Mouse (Mus musculus) R1 (cell line): ENCODE measurements around the gene Nudt17.
A peak's percentile ranks its signal among the peaks of the same experiment; 100 is the strongest.
"Not testable (repeated sequence)": the region's sequence is repeated elsewhere in the genome, so short reads cannot be mapped to it uniquely, and the experiment has no call there.

Experiments
- DNase-seq: peaks from one replicate; pipeline ENCODE4 v3.0.0-alpha.2; 2018; ENCODE audit warnings: low read depth, low spot score

The Nudt17 gene

DNA sequence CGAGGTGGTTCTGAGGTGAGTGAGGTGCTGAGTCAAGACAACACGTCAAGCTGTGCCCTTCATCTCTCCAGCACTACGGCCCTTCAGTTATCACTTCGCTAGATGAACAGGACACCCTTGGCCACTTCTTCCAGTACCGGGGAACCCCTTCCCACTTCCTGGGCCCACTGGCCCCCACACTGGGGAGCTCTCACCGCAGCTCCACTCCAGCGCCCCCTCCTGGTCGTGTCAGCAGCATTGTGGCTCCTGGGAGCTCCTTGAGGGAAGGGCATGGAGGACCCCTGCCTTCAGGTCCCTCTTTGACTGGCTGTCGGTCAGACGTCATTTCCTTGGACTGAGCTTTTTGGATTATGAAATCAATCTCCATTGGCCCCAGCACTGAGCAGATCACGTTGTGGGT lies 3.6 kb downstream of the Nudt17 start:
- DNase-seq, result peak; percentile 62

DNA sequence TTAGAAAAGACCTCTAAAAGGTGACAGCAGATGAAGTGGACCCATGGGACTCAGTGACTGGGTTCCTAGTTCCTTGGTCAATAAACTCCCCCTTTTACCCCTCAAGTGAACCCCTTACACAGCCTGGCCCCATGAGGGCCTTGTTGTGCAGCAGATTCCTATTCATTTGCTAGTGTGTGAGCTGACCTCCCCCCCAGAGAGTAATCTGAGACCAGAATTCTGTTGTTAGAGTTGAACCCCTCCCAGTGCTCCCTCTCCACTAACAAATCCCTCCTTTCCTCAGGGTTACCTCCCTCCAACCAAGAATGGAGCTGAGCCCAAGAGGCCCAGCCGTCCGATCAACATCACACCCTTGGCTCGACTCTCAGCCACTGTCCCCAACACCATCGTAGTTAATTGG lies 7.4 kb downstream of the Nudt17 start:
- DNase-seq, result peak; percentile 52

DNA sequence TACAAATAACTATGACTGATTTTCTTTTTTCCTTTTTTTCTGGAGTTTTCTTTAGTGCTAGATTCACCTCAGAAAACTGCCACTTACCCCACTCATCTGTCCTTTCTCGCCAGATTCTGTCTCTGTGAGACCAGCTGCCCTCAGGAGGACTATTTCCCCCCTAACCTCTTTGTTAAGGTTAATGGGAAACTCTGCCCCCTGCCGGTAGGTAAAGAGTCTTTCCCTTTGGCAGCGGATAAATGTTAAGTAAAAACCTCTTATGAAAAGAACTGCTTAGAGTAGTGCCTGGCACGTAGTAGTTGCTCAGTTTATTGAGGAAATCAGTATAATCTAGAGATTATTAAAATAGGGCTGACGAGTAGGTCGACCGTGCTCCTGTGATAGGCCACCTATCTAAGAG lies 8.0 kb downstream of the Nudt17 start:
- DNase-seq, result peak; percentile 79

DNA sequence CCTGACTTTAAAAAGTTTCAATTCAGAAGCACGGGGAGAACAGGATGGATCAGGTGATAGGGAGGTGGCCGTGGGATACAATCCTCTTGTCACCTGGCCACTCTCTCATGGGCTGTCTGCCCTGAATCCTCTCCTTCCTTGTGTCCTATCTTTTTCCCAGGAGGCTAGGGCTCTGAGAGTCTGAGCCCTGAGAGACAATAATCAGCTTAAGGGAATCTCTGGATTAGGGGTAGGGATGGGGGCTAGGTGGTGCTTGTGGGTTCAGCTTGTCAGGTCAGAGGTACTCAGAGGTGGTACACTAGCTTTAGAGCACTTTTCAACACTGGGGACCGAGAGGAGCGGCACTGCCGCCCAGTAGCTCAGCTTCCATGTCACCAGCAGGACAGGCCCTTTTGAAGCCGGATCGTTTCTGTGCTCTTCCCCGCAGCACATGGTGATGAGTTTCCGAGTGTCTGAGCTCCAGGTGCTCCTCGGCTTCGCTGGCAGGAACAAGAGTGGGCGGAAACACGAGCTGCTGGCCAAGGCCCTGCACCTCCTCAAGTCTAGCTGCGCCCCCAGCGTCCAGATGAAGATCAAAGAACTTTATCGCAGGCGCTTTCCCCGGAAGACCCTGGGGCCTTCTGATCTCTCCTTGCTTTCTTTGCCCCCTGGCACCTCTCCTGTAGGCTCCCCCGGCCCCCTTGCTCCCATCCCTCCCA lies 9.2 kb downstream of the Nudt17 start:
- no peak for DNase-seq

DNA sequence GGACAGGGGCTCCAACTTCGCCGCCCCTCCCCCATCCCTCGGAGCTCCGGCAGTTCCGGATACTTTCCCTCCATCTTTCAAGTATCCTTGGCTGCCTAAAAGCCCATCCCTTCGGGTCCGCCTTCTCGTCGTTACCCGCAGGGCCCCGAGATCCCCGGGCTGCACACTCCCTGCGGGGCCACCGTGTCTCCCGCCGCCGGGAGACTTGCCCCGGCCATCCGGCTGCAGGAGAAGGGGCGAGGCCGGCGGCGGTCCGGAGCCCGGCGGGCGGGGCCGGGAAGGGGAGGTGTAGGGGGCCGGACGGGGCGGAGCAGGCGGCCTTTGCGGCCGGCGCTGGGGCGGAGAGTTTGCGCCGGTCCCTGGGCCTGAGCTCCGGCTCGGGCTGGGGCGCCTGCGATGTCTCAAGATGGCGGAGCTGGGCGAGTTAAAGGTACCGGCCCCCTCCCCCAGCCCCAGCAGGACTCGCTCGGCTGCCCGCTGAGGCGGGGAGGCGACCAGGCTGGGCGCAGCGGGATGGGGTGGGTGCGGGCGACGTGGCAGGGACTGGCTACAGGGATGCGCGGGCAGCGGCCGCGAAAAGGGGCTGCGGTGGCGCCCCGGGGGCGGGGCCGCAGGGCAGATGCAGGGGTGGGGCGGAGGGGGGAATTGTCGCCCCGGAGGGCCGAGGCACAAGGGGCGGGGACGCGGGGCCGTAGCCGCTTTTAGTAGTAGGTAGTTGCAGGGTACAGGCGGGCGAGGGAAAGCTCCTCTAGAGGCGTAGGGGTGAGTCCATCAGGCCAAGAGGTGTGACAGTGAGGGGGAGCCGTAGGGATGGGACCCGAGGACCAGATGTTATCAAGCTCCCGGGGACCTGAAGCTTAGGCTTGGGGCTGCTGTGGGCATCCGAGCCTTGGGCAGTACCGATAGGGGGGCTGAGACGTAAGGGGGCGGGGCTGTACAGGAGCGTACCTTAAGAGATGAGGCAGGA lies 11.3 kb downstream of the Nudt17 start:
- peak; percentile 93 for DNase-seq

DNA sequence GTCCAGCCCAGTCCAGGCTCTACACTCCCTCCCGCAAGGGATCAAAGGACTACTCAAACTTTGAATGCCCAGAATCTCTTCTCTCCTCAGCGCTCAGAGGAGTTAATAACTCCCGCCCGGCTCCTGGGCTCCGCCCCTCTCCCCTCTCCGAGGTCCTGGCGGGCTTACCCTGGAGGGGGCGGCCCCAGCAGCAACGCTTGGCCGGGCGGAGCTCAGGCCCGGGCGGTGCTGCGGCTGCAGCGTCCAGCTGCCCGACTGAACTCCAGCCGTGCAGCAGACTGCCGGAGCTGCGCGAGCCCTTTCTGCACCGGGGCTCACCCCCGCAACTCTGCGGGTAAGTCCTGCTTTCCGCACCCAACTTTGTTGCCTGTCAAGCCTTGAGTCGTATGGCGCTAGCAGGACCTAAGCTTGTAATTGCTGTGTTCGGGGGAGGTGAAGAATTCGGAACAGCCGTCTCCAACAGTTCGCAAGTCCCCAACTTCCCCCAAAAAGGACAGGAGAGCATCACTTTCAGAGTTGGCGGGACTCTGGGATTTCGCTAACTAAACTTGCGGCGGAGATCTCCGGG lies 12.1 kb downstream of the Nudt17 start, which contains the start of gene Pias3:
Pias3 (plus strand) TSS at position 187 of the 568 bp plus-strand sequence.
- peak; percentile 92 for DNase-seq

DNA sequence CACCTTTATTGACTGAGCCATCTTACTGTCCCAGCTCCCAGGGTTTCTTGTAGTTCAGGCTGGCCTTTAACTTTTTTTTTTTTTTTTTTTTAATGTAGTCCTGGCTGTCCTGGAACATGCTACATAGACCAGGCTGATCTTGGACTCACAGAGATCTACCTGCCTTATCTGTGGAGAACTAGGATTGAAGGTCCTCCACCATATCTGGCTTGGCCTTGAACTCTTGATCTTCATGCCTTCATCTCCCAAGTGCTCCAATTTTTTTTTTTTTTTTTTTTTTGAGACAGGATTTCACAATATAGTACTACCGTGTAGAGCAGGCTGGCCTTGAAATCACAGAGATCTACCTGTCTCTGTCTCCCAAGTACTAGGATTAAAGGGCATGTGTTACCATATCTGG lies 14.8 kb downstream of the Nudt17 start:
- DNase-seq, result no peak

DNA sequence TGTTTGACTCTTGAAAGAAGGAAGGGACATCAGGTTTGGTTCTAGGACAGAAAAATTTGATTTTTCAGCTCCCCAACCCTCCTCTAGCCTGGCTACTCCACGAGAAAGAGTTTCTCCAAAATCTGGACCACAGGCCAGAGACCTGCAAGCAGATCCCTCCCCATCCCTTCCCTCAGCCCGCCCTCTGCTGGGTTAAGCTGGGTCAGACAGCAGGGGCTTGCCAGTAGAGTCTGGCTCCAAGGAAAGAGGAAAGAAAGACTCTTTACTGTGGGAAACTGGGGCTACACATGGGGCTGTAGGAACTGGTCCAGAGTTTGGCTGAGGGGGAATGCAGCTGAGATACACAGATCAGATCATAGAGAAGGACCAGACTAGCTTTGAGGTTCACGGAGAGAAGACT lies 15.9 kb downstream of the Nudt17 start:
- peak; percentile 77 for DNase-seq

DNA sequence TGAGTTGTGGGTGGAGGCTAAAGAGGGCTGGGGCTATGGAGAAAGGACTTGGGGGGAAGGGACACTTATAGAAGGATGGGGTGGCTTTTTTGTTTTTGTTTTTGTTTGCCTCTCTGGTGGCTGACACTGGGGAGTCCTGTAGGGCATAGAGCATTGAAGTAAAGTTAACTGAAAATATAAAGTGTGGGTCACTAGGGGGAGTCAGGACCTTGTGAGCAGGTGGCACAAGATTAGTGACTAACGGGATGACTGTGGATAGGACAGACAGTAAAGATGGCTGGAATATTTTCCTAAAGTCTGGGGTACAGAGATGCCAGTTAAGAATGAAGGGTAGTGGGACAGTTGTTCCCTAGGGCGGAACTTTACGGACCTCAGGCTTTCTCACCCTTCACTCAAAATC lies 18.1 kb downstream of the Nudt17 start:
- DNase-seq, result no peak

DNA sequence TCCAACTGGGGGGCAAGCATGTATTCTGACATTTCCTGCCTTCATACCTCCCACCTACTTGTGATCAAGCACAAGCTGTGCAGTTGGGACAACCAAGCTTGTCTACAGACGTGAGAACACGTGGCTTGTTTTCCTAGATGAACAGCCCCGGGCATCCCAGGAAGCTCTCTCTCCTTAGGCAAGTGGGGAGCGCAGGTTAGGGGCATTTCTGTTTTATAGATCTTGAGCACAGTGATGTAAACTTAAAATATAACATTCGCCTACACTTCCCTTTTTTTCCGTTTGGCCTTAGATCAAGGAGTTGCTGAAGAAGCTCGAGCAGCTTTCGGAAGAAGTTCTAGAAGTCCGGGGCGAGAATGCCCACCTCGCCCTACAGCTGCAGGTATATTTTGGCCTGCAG lies 19.5 kb downstream of the Nudt17 start:
- no peak for DNase-seq

DNA sequence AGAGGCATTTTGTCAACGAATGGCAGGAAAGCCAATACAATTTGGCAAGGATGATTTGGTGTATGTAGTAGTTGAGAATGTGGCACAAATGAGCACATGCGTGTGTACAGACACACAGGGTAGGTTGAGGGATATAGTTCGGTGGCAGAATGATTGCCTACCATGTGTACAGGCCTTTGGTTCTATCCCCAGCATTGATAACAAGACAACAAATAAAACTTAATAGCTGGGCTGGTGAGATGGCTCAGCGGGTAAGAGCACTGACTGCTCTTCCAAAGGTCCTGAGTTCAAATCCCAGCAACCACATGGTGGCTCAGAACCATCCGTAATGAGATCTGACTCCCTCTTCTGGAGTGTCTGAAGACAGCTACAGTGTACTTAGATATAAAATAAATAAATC lies 22.3 kb downstream of the Nudt17 start:
- DNase-seq, result not testable (repeated sequence)

DNA sequence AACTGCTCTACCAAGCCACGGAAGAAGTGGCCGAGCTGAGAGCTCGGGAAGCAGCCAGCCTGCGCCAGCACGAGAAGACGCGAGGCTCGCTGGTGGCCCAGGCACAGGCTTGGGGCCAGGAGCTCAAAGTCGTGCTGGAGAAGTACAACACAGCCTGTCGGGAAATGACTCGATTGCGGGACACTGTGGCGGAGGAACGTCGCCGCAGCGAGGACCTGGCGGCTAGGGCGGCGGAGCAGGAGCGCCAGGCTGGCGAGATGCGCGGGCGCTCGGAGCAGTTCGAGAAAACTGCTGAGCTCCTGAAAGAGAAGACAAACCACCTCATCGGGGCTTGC lies 23.6 kb downstream of the Nudt17 start:
- DNase-seq, result no peak

DNA sequence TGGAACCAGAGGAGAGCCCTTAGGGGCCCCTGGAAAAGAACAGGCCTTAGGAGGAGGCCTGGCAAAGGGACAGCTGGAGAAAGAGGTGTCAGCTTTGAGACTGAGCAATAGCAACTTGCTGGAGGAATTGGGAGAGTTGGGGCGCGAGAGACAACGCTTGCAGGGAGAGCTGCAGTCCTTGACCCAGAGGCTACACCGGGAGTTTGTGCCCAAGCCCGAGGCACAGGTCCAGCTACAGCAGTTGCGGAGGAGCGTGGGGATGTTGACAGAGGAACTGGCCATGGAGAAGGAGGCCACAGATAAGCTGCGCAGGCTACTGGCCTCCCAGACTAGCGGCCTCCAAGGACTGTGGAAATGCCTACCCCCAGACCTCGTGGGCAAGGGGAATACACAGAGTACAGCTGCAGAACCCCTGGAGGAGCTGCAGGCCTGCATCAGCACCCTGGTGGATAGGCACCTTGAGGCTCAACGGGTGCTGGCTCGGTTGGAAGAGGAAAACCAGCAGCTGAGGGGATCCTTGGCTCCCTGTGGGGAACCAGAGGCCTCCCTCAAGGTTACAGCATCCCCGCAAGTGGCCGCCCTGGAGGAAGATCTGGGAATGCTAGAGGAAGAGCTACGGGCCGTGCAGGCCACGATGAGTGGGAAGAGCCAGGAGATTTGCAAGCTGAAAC lies 24.1 kb downstream of the Nudt17 start:
- no peak for DNase-seq

DNA sequence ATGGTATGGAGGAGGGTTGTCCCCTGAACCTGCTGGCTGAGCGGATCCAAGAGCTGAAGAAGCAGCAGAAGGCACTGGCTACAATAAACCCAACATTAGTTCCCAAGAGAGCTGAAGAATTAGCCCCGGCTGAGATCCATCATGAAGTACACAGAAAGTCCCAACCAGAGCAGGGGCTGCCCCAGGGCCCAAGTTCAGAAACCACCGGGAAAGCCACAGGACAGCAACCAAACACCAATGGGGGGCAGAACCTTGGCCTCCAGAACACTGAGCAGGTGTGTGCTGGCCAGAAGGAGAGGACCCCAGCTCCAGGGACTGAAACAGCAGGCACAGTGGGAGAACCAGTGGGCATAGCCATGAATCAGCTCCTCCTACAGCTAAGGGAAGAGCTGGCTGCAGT lies 24.9 kb downstream of the Nudt17 start:
- no peak for DNase-seq

DNA sequence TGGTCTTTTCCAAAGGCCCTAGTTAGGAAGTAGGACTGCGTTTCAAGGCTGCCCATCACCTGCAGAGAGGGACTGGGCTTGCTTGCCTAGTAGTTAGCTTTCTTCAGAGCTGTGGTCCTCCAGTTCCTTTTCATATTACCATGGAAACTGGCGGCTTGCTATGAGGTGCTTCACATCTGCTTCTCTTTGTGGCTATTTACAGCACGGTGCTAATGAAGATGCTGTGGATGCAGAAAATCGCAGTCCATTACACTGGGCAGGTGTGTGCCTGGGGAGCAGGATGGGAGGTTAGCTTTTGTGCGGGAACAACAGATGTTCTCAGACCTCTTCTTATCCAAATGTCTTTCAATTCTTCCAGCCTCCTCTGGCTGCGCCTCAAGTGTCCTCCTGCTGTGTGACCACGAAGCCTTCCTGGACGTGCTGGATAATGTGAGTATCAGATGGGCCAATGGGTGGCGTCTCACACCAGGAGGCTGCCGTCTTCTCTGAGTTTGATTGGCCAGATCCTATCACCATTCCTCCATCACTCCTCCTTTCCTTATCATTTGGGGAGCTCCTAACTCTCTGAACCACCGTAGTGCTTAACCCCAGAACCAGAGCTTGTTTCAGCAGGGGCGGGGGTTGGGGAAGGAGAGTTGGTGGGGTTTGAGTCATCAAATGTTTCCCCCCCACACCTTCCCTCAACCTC lies 27.9 kb downstream of the Nudt17 start:
- peak; percentile 53 for DNase-seq

DNA sequence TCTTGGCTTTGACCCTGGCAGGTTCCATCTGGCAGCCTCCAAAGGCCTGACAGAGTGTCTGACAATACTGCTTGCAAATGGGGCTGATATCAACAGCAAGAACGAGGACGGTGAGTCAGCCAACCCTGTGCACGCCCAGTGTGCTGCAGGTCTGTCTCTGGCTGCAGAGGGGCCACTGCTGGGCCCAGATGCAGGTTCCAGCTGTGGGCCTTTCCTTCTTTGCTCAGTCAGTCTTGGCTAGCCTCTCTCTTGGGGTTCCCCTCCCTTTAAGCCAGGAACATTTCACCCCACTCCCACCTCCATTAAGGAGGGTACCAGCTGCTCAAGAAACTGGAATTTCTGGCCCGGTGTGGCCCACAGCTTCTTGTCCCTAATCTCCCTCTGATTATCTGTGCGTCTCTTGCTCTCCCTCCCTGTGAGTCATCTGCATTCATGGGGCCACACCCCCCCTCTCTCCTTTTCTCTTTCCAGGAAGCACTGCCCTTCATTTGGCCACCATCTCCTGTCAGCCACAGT lies 29.1 kb downstream of the Nudt17 start:
- DNase-seq, result peak; percentile 79

DNA sequence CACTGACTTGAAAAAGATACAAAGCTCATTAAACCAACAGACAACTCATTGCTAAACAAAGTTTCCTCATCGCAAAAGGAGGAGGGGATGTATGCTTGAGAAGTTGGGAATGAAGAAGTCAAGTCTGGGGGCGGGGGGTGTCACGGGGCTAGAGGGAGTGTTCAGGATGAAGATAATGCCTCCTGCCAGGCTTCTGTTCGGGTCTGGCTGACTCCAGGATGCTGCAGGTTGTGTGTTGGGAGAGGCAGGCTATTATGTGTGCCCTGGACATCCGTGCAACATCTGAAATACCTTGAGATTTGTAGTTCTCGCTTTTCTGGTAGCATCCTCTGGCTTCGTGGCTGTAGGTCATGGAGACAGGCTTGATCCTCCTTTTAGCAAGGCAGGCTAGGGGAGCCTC lies 29.9 kb downstream of the Nudt17 start:
- peak; percentile 52 for DNase-seq

DNA sequence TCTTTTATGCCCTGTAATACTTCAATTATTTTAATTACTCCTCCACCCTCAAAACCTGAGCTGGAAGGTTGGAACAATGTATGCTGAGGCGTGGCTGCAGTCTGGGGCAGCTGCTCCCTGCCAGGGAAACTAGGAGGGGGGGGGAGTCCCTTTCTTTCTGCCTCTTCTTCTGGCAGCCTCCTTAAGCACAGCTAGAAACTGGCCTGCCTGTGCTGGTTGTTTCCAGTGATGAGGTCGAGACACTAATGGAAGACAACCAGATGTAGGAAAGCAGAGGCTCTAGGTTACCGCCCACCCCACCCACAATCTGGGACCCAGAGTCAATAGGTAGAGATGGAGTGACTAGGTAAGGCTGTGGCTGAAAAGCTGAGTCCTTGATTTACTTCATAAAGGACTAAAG lies 32.7 kb downstream of the Nudt17 start:
- DNase-seq, result peak; percentile 98

DNA sequence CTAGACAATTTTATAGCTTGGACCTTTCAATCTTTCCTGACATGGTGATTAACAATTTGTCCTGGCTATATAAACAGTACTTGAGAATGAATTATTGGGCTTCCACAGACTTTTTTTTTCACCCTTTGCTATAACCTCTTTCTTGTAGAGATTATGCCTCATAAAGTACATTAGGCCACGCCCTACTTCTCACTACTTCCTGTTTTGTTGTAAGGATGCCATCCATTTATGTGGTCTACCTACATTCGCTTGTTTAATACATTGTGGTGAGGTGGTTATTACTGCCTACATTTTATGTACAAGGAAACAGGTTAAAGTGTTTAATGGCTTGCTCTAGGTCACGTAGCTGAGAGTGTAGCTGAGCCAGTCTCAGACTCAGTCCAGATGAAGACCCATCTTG lies 33.2 kb downstream of the Nudt17 start:
- no peak for DNase-seq

DNA sequence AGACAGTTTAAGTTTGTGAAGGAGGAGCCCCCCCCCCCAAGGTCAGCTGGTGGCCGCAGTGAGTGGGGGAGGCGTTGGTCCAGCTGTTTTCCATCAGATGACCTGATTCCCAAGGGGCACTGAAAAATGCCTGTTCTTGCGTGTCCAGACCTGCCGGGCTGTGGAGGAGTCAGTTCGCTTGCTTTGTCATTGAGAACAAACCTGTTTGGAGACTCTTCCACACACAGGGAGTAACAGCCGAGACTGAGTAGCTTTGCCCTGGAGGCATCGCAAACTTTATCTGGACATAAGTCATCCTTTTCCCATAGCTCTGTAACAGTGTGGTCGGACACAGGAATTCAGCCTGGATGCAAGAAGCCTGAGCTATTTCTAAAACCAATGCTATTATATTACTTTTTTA lies 33.9 kb downstream of the Nudt17 start:
- no peak for DNase-seq

DNA sequence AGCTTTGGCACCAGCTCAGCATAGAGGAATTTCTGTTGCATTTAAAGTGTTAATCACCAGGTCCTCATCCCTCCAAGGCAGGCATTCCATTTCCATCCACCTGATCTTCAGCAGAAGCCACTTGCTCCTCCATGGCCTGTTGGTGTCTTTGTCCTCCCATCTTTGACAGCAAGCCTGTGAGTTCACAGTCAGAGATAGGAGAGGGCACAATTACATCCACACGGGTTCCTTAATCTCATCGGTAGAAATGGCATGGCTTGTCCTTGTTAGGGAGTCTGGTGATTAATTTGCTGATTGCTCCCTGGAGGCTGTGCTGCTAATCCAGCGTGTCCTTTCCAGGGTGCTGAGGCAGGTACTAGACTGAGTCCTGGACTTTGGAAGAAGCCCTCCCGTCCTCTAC lies 34.8 kb downstream of the Nudt17 start:
- DNase-seq, result no peak
